Mouse (Mus musculus) left cerebral cortex, postnatal 25 days (tissue): ENCODE measurements at regions not wholly inside any gene's neighbourhood (a gene's known extent, or its start where the extent isn't known, plus 50 kb on each side); places are given as distances from the start of the nearest gene placed in this dataset.
A peak's percentile ranks its signal among the peaks of the same experiment; 100 is the strongest.

Experiments used
- DNase-seq, 2 experiments: peaks; one replicate each; pipeline ENCODE4 v3.0.0; 2022; ENCODE audit warnings: low spot score in 2 of 2, mixed read lengths in 1 of 2
- intact Hi-C: fragments of 180-260 bp; cut with DNase I; formaldehyde crosslinking; loops from one replicate; pipeline ENCODE4 v1.15.1; 2025

- intact Hi-C loops = no loop called here
- peak in 1 of 2 experiments; percentile 33 for DNase-seq
Measured at GRCm38 (mm10) chr3:78509336-78509735, 777.0 kb downstream of the Rapgef2 start.

- intact Hi-C loops = no loop called here
- DNase-seq = no peak
Measured at GRCm38 (mm10) chr3:78477689-78478088, 808.6 kb downstream of the Rapgef2 start.
